Mouse (Mus musculus): ENCODE data around the gene Znrd1as.

DNA sequence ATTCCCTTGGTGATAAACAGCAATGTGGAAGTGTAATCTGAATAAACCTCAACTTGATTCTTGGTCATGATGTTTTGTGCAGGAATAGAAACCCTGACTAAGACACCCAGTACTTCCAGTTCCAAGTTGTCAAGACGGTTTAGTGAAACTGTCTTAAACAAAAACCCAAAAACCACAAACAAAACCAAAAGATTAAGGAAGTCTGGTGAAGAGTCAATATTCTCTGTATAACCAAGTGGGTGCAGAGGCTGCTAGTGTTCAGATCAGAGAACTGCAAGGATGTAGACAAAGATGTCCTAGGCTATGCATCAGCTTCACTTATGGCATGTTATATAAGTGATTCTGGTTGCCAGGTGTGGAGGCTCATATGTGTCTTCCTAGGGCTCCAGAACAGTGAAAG is 8.5 kb downstream of the Znrd1as start:
- TF ChIP-seq CTCF (conservative IDR thresholded peaks at IDR 0.05; ENCODE audit: low read length) (no peak), NANOG (IDR thresholded peaks at IDR 0.05; ENCODE audit: borderline replicate concordance, low read length) (no peak), POU5F1 (IDR thresholded peaks at IDR 0.05; ENCODE audit: borderline replicate concordance, low read length) (no peak)

Data from E14TG2a.4 (cell line).